Mouse (Mus musculus): Measurements from ENCODE around the gene Sowahd.
"Not testable (repeated sequence)": the region's sequence is repeated elsewhere in the genome, so short reads cannot be mapped to it uniquely, and the experiment has no call there.

Sowahd gene

DNA sequence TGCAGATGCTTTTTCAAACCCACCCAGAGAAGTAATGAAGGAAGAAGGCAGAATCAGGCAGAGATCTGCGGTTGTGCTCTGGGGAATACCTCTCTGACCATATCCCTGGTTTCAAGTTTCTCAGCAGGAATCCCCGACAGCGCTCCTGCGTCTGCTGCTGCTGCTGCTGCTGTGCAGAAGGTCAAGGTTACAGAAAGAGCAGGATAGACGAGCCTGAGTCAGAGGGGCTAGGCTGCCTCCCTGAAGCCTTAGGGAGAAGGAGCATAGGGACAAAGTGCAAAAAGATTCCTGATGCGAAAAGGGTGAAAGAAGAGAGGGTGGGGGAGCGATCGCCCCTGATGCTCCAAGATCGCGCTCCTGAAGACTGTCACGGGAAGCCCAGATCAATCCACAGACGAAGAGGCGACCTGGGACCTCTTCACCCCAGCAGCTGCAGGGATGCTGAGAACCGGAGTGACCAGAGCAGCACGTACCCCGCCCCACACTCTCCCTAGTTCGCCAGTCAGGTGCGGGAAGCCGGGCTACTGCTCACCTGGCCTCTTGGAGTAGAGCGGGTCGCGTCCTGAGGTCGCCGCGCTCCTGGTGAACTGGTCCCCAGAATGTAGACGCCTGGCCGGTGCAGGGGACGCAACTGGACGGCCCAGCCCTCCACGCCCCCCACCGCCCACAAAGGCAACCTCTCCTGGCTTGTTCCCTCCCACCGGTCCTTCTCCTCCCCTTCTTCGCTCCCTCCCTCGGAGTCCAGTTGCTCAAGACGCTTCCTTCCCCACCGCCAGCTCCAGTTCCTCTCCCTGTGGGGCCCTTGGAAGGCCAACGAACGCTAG, at the start of gene Sowahd:
Gene Sowahd (plus strand): TSS at position 780 of the 824 bp plus-strand sequence.
- no peak for DNase-seq (ENCODE audit: low spot score)

DNA sequence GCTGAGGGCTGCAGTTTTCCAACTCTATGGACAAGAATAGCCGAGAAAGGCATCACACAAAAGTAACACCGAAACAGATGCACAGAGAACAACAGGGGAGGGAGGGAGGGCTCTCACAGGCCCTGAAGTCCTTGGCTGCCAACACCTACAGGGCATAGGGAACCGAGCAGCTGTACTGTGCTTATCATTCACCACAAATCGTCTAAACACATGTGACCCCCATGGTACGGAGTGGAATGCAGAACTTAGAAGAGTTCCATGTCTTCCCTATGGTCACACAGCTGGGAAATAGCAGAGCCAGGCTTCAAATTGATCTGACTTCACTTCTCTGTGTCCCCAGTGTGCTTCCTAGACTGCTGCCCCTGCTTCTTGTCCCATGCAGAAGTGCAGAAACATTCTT, 34.8 kb upstream of the Sowahd start:
- DNase-seq (ENCODE audit: low spot score), result no peak

DNA sequence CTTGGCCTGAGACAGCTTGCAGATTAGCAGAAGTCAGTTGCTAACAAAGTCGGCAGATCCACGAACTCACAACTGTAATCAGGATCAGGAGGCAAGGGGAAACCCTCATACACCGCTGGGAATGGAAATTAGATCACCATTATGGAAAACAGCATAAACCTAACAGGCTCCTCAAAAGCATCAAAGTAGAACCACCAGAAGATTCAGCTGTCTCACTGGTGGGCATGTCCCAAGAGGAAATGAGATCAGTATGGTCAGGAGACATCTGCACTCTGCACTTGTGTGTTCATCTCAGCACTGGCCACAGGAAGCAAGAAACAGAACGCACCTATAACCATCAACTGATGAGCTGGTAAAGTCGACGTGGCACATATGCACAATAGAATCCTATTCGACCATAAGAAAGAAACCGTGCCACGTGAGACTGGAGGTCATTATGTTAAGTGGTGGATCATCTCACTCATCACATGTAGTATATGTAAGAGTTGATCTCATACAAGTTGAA, 30.4 kb upstream of the Sowahd start:
- no peak for DNase-seq (ENCODE audit: low spot score)

DNA sequence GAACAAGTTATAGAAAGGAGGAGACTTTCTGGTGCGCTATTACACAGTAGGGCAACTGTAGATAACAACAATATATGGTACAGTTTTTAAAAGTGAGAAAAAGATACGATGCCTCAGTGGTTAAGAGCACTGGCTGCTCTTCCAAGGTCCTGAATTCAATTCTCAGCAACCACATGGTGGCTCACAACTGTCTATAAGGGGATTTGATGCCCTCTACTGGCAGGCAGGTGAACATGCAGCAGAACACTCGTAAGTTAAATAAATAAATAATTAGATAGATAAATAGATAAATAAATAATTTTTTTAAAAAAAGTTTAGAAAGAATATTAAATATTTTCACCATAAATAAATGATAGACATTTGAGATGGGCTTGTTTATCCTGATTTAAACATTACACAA, 29.6 kb upstream of the Sowahd start:
- DNase-seq (ENCODE audit: low spot score), result no peak

DNA sequence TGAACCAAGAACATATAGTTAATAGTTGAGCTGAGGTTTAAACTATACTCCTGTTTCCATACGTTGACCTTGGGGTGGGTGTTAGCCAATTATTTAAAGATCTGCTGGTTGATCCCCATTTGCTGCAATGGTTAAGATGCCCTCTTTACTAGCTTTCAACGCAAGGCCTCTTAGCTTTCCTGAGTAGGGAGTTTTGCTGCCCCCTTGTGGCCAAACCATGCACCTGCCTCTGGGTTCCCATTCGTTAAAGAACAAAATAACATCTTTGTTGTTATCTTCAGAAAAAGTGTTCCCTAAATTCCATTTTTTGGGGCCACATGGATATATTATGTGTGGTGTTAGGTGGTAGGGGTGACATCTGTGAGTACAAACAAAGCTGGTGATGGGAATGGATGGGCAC, 26.0 kb upstream of the Sowahd start:
- peak; percentile 17 for DNase-seq (ENCODE audit: low spot score)

DNA sequence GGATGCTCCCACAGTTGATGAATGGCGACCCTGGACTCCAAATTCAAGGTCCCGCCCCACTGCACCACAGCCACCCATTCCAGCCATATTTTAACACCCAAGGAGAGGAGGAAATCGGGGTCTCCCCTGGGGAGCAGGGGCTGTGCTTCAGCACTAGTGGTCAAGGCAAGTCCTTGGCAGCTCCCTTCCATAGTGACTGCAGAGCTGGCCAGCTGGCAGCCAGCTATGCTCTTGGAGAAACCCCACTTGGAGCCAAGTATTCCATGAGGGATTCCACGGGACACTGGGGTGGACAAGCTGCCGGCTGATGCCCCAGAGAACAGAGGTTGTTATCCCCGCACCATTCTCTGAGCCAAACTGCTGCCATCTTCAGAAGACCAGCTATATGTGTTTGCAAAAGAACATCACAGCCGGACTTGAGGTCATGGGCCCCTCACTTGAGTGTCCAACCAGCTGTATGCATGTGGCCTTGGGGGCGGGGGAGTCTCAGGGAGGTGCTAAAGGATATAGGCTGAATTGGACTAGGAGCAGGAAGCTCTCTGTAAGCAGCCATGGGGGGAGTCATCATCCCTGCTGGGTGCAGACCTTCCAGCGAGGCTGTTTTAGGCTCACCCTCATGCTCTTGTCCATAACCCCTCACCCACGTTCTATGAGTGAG, 24.9 kb upstream of the Sowahd start:
- no peak for DNase-seq (ENCODE audit: low spot score)

DNA sequence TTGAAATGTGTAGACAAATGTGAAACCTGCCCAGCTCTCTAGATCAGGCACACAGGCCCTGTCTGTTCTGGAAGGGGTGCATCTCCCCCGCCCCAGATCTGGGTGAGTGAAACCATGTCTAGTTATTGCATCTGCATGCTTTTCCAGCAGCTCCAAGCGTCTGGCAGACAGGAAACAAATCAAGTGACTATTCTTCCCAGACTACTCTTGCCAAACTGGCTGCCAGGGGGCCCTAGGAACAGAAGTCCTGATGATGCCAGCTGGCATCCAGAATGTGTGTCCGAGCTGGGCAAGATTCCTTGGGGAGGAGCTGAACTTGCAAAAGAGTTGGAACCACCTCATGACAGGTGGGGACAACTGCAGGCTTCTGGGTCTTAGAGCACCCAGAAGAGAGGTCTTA, 20.3 kb upstream of the Sowahd start:
- DNase-seq (ENCODE audit: low spot score), result no peak

DNA sequence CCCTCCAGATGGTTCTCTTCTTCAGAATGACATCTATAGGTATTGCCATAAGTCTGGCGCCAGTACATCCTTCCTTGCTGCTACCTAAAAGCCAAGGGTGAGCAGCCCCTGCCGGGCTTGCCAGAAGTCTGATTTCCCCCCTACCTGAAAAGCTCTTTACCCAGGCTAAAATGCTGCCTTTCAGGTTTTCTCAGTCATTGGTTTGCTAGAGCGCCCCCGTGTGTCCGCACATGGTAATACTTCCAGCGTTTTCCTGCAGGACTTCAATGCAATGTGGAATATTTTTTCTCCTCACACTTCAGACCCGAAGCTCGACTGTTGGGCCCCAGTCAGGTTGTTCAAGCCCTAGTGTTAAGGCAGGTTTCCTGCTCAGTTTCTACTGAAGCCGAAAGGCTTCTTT, 5.9 kb upstream of the Sowahd start:
- DNase-seq (ENCODE audit: low spot score), result peak; percentile 32

DNA sequence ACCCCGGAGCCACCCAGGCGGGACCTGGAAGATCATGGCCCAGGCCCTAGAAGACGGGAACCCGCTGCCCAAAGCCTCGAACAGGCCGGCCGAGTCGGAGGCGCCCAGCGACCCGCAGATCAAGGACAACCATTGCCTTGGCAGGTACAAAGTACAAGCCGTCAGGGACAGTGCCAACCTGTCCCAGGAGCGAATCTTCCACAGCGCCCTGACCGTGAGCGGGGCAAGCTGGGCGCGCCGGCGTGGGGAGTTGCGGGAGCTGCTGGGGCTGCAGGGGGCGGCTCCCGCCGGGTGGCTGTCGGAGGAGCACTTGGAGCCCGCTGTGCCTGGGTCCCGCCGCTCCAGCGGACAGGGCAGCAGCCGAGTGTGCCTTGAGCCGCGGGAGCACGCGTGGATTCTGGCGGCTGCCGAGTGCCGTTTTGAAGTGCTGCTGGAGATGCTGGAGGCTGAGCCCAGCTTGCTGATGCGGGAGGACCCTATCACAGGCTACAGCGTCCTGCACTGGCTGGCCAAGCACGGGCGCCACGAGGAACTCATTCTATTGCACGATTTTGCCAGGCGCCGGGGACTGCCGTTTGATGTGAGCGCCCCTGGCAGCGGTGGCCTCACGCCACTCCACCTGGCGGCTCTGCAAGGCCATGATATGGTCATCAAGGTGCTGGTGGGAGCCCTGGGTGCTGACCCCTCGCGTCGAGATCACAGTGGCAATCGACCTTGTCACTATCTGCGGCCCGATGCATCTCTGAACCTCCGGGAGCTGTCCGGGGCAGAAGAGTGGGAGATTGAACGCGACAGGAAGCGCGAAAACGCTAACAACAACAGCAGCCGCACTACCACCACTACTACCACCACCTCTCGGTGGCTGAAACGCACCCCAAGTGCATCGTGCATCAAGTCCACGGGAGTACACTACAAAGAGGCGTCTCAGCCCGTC, 512 bp downstream of the Sowahd start:
- no peak for DNase-seq (ENCODE audit: low spot score)

DNA sequence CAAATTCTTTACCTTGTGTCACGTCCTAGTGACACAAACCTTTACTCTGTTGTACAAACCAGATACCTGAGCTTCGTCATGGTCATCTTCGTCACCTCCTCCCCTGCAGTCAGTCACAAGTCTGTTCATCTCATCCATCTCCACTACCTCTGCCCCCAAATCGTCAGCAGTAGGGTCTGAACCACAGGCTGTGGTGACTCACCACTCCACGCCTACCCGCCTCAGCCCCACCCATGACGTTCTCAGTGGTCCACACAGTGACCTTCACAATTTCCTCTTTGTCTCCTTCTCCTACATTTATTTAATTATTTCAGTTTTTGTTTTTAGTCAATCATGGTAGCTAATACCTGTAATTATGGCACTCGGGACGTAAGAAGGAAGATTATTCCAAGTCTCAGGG, 15.3 kb downstream of the Sowahd start:
- no peak for DNase-seq (ENCODE audit: low spot score)

DNA sequence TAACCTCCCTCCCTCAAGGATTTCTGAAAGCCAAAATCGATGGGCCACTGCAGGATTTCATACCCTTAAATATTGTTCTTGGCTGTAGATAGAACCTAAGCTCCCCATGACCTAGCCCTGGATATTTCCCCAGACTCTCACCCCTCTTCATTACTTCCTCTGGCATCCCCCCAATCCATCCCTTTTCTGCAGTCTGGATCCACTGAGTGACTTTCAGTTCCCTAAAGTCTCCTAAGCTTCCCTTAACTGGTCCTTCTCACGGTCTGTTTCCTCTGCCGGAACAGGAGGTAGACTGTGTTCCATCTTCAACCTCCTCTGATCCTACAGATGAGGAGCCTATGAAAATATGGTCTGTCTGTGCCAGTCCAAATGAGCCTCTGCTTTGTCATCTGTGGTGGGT, 18.7 kb downstream of the Sowahd start:
- no peak for DNase-seq (ENCODE audit: low spot score)

DNA sequence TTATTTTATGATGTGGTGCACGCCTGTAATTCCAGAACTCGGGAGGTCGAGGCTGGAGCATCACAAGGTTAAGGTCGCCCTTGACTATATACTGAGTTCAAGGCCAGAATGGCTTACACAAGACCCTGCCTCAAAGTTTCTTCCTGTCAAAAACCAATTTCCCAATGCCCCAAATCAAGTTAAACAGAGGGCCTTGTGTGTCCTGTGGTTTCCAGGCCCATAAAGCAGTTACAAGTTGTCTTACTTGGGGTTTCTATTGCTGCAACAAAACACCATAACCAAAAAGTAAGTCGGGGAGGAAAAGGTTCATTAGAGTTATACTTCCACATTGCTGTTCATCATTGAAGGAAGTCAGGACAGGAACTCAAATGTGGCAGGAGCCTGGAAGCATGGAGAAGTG, 20.1 kb downstream of the Sowahd start:
- DNase-seq (ENCODE audit: low spot score), result no peak

DNA sequence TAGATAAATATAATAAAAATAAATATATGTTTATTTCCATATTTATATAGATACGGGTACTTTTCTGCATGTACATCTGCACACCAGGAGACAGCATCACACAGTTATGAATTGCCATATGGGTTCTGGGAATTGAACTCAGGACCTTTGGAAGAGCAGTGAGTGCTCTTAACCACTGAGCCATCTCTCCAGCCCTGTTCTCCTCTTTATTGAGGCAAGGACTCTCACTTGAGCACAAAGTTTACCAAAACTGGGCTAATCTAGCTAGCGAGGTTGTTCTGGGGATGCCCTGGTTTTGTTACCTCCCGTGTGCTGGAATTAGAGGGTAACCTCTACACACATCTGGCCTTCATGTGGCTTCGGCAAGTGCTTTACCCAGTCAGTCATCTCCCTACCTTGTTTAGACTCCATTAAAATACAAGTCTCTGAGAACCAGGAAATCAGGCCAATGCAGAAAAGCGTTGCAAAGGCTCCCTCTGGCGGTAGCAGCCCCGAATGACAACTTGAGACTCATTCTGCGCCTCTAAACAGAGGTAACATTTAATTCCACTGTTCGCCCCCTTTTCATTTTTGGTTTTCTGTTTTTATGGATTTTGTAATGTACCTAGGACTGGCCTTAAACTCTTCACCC, 25.7 kb downstream of the Sowahd start:
- peak; percentile 27 for DNase-seq (ENCODE audit: low spot score)

DNA sequence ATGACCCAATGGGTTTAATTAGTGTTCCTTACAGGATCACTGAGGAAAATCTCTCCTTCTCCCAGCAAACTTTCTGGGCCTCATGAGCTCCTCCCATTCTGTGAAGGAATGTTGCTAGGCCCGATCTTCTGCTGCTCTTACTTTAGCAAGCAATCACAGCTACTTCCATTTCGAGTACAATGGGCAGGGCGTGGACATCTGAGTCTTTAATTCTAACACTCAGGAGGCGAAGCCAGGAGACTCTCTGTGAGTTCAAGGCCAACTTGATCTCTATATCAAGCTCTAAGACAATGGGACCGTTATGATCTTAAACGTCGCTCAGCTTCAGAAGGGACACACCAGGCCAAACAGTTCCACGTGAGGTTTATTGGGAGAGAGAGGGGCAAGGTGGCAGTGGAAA, 28.0 kb downstream of the Sowahd start:
- no peak for DNase-seq (ENCODE audit: low spot score)

DNA sequence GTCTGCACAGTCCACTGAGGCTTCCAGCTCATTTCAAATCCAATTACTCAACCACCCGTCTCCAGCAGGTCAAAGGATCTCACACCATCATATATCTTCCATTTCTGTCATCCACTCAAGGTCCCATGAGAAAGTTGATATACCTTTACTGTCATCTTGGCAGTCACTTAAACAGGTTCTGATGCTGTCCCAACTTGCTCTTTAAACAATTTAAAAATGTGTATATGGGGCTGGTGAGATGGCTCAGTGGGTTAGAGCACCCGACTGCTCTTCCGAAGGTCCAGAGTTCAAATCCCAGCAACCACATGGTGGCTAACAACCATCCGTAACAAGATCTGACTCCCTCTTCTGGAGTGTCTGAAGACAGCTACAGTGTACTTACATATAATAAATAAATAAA, 31.7 kb downstream of the Sowahd start:
- not testable (repeated sequence) for DNase-seq (ENCODE audit: low spot score)

DNA sequence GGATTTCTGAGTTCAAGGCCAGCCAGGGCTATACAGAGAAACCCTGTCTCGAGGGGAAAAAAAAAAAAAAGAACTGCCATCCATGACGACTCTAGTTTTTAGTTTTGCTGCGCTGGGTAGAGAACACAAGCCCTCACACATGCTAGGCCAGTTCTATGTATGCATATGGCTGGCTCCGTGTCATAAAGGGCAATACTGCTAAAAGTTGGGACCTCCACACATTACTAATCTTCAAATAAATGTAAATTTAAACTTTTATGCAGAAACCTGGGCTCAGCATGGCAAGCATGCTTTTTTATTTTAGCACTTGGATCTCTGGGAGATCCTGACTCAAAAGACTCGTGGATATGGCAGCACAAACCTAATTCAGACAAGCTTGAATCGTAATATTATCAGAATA, 32.5 kb downstream of the Sowahd start:
- no peak for DNase-seq (ENCODE audit: low spot score)

DNA sequence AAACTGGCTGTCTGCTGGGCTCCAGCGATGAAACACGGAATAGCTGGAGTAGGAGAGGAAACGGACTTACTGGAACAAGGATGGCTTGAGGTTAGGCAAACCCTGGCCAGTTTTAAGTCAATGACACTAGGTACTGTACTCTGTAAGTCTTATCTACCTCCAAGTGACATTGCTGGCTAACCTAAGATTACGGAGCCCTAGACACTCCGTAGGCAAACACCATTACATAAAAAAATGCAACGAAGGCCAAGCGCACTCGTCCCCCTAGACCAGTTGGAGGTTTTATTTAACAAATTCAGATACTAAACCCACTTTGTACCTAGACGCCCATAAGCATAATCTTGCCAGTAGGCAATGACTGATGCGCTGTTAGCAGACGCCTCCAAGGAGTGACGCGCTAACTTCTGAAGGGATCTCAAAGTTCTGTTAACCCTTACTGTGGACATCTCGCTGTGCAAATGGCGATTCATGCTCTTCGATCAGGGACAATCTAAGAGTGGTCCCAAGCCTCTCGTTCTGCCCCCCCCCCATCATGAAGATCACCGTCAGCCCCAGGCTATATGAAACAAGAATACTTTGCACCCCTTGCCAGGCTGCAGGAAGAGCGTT, 35.8 kb downstream of the Sowahd start:
- DNase-seq (ENCODE audit: low spot score), result no peak

DNA sequence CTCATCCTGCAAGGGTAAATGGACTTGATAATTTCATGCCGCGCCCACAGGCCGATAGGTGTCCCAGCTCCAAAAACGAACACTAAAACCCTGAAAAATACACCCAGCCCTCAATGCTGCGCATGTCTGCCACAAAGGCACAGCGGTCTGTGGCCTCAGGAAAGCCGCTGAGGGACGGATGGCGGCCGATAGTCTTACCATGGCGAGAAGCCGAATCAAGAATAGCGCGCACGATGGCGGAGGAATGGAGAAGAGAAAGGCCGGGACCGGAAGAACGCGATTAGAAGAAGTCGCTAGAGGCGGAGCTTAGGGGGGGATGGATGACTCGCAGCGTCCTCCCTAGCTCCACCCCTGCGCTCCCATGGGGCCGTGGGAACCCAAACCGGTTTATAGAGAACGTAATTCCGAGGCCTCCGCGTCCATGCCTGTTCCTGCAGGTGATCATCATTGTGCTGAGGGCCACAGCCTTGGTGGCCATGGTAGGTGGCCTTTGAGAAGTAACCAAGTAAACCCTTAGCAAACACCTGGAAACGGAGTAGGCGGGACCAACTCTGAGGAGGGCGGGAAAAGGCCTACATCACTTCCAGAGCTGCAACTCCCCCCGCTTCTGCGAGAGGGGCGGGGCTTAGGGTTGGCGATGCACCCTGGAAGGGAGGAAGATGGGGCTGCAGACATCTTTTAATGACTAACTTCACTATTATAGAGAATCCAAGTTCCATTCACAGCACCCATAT, 36.4 kb downstream of the Sowahd start, which contains the start of gene Rpl39:
Gene Rpl39 (minus strand): TSS at position 476 of the 734 bp plus-strand sequence.
- DNase-seq (ENCODE audit: low spot score), result peak; percentile 45

DNA sequence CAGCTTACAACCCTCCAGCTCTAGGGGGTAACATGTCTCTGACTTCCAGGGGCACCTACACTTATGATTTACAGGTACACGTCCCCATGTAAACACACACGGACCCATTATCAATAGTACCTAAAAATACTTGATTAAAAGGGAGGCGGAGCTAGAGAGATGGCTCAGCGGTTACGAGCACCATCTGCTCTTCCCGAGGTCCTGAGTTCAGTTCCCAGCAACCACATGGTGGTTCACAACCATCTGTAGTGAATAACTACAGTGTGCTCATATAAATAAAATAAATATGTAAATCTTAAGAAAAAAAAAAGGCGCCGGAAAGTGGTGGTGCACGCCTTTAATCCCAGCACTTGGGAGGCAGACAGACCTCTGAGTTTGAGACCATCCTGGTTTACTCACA, 37.0 kb downstream of the Sowahd start:
- DNase-seq (ENCODE audit: low spot score), result no peak

DNA sequence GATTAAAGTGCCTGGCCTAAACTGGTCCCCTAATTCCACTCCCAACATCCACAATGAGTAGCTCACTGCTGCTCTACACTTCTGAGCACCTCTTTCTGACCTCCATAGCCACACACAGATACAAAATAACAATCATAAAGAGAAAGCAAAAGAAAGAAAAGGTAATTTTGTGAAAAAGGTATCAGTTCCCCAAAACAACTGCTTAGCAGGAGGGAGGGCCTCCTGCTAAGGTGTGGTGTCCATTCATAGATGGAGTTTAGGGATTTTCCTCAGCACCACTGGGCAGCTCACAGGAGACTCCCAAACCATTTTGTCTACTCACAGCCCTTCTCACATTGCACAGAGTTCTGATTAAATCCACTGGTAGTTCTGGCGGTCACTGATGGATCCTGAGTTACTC, 40.1 kb downstream of the Sowahd start:
- DNase-seq (ENCODE audit: low spot score), result no peak

DNA sequence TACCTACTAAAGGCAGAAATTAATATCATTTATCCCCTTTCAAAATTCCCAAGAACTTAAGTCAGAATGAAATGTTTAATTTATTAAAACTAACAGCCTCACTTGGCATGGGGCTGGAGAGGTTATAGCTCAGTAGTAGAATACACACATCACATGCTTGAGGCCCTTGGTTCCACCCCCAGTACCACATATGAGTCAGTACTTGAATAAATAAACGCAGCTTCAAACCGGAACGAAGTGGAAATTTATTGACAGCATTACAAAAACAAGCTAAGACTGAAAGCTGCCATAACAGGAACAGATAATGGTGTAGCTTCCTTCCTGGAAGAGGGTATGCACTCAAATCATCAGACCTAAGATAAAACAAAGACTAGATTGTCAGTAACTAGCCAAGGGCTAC, 42.8 kb downstream of the Sowahd start:
- no peak for DNase-seq (ENCODE audit: low spot score)

Measured in ovary, postnatal 10 days (tissue).